Mouse (Mus musculus) stomach, postnatal 0 days (tissue): Measurements from ENCODE around the gene Glp2r. TPM values are rescaled to one million over a fixed set of nuclear protein-coding genes. Genes with fewer than 3 reads are reported as not detected.

Experiments
- ATAC-seq: fragments of 200-750 bp; cut with Nextera tagmentation; 2 replicates; pipeline ENCODE4 v1.8.0; 2017; ENCODE audit not compliant: low FRiP score, low TSS enrichment
- DNase-seq: peaks from one replicate; pipeline ENCODE4 v3.0.0-alpha.2; 2016; ENCODE audit warnings: low spot score
- H3K27ac ChIP-seq: fragments of 300-500 bp; sonication (generic); replicated peaks from 2 replicates; pipeline ENCODE4 v1.5.1; 2014; ENCODE audit warnings: mild to moderate bottlenecking, control low read depth
- H3K27me3 ChIP-seq: fragments of 300-500 bp; sonication (generic); 2 replicates; pipeline ENCODE4 v1.6.1; 2014; ENCODE audit warnings: low read length; ENCODE audit not compliant: control insufficient read depth, insufficient read depth
- H3K36me3 ChIP-seq: fragments of 300-500 bp; sonication (generic); 2 replicates; pipeline ENCODE4 v1.6.1; 2014; ENCODE audit warnings: low read length, mixed read lengths; ENCODE audit not compliant: control insufficient read depth, insufficient read depth
- H3K4me1 ChIP-seq: fragments of 300-500 bp; sonication (generic); replicated peaks from 2 replicates; pipeline ENCODE4 v1.6.1; 2014; ENCODE audit warnings: antibody characterized with exemption; ENCODE audit not compliant: control insufficient read depth, insufficient read depth
- H3K4me2 ChIP-seq: fragments of 300-500 bp; sonication (generic); replicated peaks from 2 replicates; pipeline ENCODE4 v1.6.1; 2014; ENCODE audit warnings: low read depth, mild to moderate bottlenecking, control low read depth, moderate library complexity
- H3K4me3 ChIP-seq: fragments of 300-500 bp; sonication (generic); 2 replicates; pipeline ENCODE4 v1.5.1; 2014; ENCODE audit warnings: low read depth, low read length, control low read depth
- H3K9ac ChIP-seq: fragments of 300-500 bp; sonication (generic); 2 replicates; pipeline ENCODE4 v1.6.1; 2014; ENCODE audit warnings: mild to moderate bottlenecking, low read length, control low read depth, mixed read lengths
- H3K9me3 ChIP-seq: fragments of 300-500 bp; sonication (generic); 2 replicates; pipeline ENCODE4 v1.6.1; 2016; ENCODE audit warnings: low read length; ENCODE audit not compliant: control insufficient read depth
- CTCF ChIP-seq: IDR thresholded peaks from 2 replicates; pipeline ENCODE4 v1.5.1; 2016; ENCODE audit warnings: antibody characterized with exemption, low read depth, mild to moderate bottlenecking, moderate library complexity
- EP300 ChIP-seq: optimal IDR thresholded peaks from 2 replicates; pipeline ENCODE3; 2016; ENCODE audit warnings: antibody characterized with exemption
- WGBS: fragments of 180-500 bp; shearing (Covaris S2); extraction: QIAGEN DNeasy Blood & Tissue Kit; methylation state at CpG from one replicate; pipeline ENCODE4 v1.1.7; 2014; 5-methylcytosine and 5-hydroxymethylcytosine counted together
- polyA plus RNA-seq: library from polyadenylated mRNA; unstranded; fragments of >200 nt; fragmentation: Nextera tagmentation; extraction: Ambion mirVana; gene quantifications from 2 replicates; pipeline ENCODE4 v1.2.1, GENCODE M21; 2015

Glp2r gene
- polyA plus RNA-seq, 1 experiment from 2014 or later: 0.50 TPM

- Histone ChIP-seq H3K4me2 (no peak overlapping the region), H3K27ac (no peak overlapping the region), H3K9ac (no peak overlapping the region), H3K4me3 (no peak overlapping the region), H3K36me3 (no peaks in the 10 kb centered on the region), H3K27me3 (no peaks in the 10 kb centered on the region), H3K9me3 (no peaks in the 10 kb centered on the region), H3K4me1 (no peaks in the 10 kb centered on the region)
- TF ChIP-seq CTCF (no peak), EP300 (no peak)
- WGBS: 76% methylated on average over 17 of the region's 17 CpGs
- no peak for ATAC-seq
- DNase-seq: no peak
Measured at GRCm38 (mm10) chr11:67655236-67655959, 115.6 kb downstream of the Glp2r start.

- 86% methylated on average over 4 of the region's 4 CpGs for WGBS
Measured at GRCm38 (mm10) chr11:67654514-67654913, 116.4 kb downstream of the Glp2r start.

GRCm38 (mm10) chr11:67653521-67654090 is 117.3 kb downstream of the Glp2r start:
- no peaks in the 10 kb centered on the region for H3K4me1 ChIP-seq
- no peaks in the 10 kb centered on the region for H3K36me3 ChIP-seq
- 79% methylated on average over 9 of the region's 9 CpGs for whole genome bisulfite sequencing
- DNase-seq (no peak), ATAC-seq (no peak)
- no peaks in the 10 kb centered on the region for H3K9me3 ChIP-seq
- H3K27me3 ChIP-seq: no peaks in the 10 kb centered on the region
- no peak overlapping the region for H3K27ac ChIP-seq
- TF ChIP-seq EP300 (no peak), CTCF (no peak)
- no peak overlapping the region for H3K4me2 ChIP-seq
- H3K9ac ChIP-seq: no peak overlapping the region
- no peak overlapping the region for H3K4me3 ChIP-seq

More at GRCm38 (mm10) chr11:67654514-67654913, 116.4 kb downstream of the Glp2r start:
- no peaks in the 10 kb centered on the region for H3K27me3 ChIP-seq
- DNase-seq (no peak), ATAC-seq (no peak)
- H3K9me3 ChIP-seq: no peaks in the 10 kb centered on the region
- no peak overlapping the region for H3K27ac ChIP-seq
- TF ChIP-seq CTCF (no peak), EP300 (no peak)
- H3K36me3 ChIP-seq: no peaks in the 10 kb centered on the region
- H3K9ac ChIP-seq: no peak overlapping the region
- no peak overlapping the region for H3K4me3 ChIP-seq
- H3K4me1 ChIP-seq: no peaks in the 10 kb centered on the region
- no peak overlapping the region for H3K4me2 ChIP-seq

GRCm38 (mm10) chr11:67652893-67653255 is 118.1 kb downstream of the Glp2r start:
- H3K9me3 ChIP-seq: no peaks in the 10 kb centered on the region
- H3K27me3 ChIP-seq: no peaks in the 10 kb centered on the region
- H3K27ac ChIP-seq: no peak overlapping the region
- H3K4me1 ChIP-seq: no peaks in the 10 kb centered on the region
- TF ChIP-seq EP300 (no peak), CTCF (no peak)
- H3K4me2 ChIP-seq: no peak overlapping the region
- H3K36me3 ChIP-seq: no peaks in the 10 kb centered on the region
- WGBS: 47% methylated on average over 6 of the region's 6 CpGs
- ATAC-seq (no peak), DNase-seq (no peak)
- H3K9ac ChIP-seq: no peak overlapping the region
- no peak overlapping the region for H3K4me3 ChIP-seq

- TF ChIP-seq CTCF: peak; percentile 78
- no peak for TF ChIP-seq EP300
- Histone ChIP-seq H3K27ac (no peak overlapping the region), H3K4me2 (no peak overlapping the region), H3K36me3 (no peaks in the 10 kb centered on the region), H3K4me1 (no peaks in the 10 kb centered on the region), H3K9ac (no peak overlapping the region), H3K4me3 (no peak overlapping the region), H3K27me3 (no peaks in the 10 kb centered on the region), H3K9me3 (no peaks in the 10 kb centered on the region)
- WGBS: 13% methylated on average over 14 of the region's 14 CpGs
- DNase-seq (peak; percentile 42), ATAC-seq (no peak)
Measured at GRCm38 (mm10) chr11:67652194-67652892, 118.6 kb downstream of the Glp2r start.

GRCm38 (mm10) chr11:67651731-67652130 is 119.2 kb downstream of the Glp2r start:
- H3K4me2 ChIP-seq: no peak overlapping the region
- no peak overlapping the region for H3K27ac ChIP-seq
- ATAC-seq (no peak), DNase-seq (no peak)
- no peak overlapping the region for H3K4me3 ChIP-seq
- H3K9me3 ChIP-seq: no peaks in the 10 kb centered on the region
- TF ChIP-seq EP300 (no peak), CTCF (no peak)
- no peaks in the 10 kb centered on the region for H3K27me3 ChIP-seq
- 71% methylated on average over 6 of the region's 6 CpGs for WGBS
- no peaks in the 10 kb centered on the region for H3K4me1 ChIP-seq
- H3K9ac ChIP-seq: no peak overlapping the region
- no peaks in the 10 kb centered on the region for H3K36me3 ChIP-seq
